Mouse (Mus musculus) lung, postnatal 0 days (tissue): ENCODE measurements around the gene B2m. TPM values are rescaled to one million over a fixed set of nuclear protein-coding genes. Genes with fewer than 3 reads are reported as not detected.

Source experiments
- ATAC-seq: fragments of 200-750 bp; cut with Nextera tagmentation; 2 replicates; pipeline ENCODE4 v1.8.0; 2017; ENCODE audit warnings: moderate library complexity
- DNase-seq: peaks from one replicate; pipeline ENCODE4 v3.0.0-alpha.2; 2016; ENCODE audit warnings: low spot score
- H3K27ac ChIP-seq: fragments of 300-500 bp; sonication (generic); 2 replicates; pipeline ENCODE4 v1.5.1; 2014; ENCODE audit warnings: antibody characterized with exemption, mild to moderate bottlenecking, low read length, mixed read lengths
- H3K27me3 ChIP-seq: fragments of 300-500 bp; sonication (generic); replicated peaks from 2 replicates; pipeline ENCODE4 v1.6.1; 2014; ENCODE audit warnings: low read length, mixed read lengths; ENCODE audit not compliant: insufficient read depth
- H3K36me3 ChIP-seq: fragments of 300-500 bp; sonication (generic); 2 replicates; pipeline ENCODE4 v1.6.1; 2014; ENCODE audit warnings: low read length, mixed read lengths; ENCODE audit not compliant: insufficient read depth
- H3K4me1 ChIP-seq: fragments of 300-500 bp; sonication (generic); 2 replicates; pipeline ENCODE4 v1.6.1; 2014; ENCODE audit warnings: antibody characterized with exemption, low read depth, low read length, mixed read lengths; ENCODE audit not compliant: insufficient read depth
- H3K4me2 ChIP-seq: fragments of 300-500 bp; sonication (generic); replicated peaks from 2 replicates; pipeline ENCODE4 v1.6.1; 2014; ENCODE audit warnings: low read depth, mild to moderate bottlenecking, low read length, moderate library complexity, mixed read lengths
- H3K4me3 ChIP-seq: fragments of 300-500 bp; sonication (generic); 2 replicates; pipeline ENCODE4 v1.5.1; 2014; ENCODE audit warnings: low read depth, low read length
- H3K9ac ChIP-seq: fragments of 300-500 bp; sonication (generic); replicated peaks from 2 replicates; pipeline ENCODE4 v1.6.1; 2014; ENCODE audit warnings: low read depth, mild to moderate bottlenecking
- H3K9me3 ChIP-seq: fragments of 300-500 bp; sonication (generic); 2 replicates; pipeline ENCODE4 v1.6.1; 2016; ENCODE audit warnings: low read length, mixed read lengths
- CTCF ChIP-seq: IDR thresholded peaks from 2 replicates; pipeline ENCODE4 v1.5.1; 2016; ENCODE audit warnings: antibody characterized with exemption, mild to moderate bottlenecking
- EP300 ChIP-seq: IDR thresholded peaks from 2 replicates; pipeline ENCODE4 v1.6.1; 2016; ENCODE audit warnings: antibody characterized with exemption, mild to moderate bottlenecking, control low read depth
- WGBS: fragments of 180-500 bp; shearing (Covaris S2); extraction: QIAGEN DNeasy Blood & Tissue Kit; methylation state at CpG from one replicate; pipeline ENCODE4 v1.1.7; 2014; 5-methylcytosine and 5-hydroxymethylcytosine counted together
- polyA plus RNA-seq: library from polyadenylated mRNA; unstranded; fragments of >200 nt; fragmentation: Nextera tagmentation; extraction: Ambion mirVana; gene quantifications from 2 replicates; pipeline ENCODE4 v1.2.1, GENCODE M21; 2015

Gene B2m
- polyA plus RNA-seq, 1 experiment from 2014 or later, result 745 TPM

- H3K27me3 ChIP-seq, result no peaks in the 10 kb centered on the region
- TF ChIP-seq EP300 (no peak), CTCF (no peak)
- WGBS, result 80% methylated on average over 2 of the region's 2 CpGs
- ATAC-seq (no peak), DNase-seq (no peak)
- no peaks in the 10 kb centered on the region for H3K4me1 ChIP-seq
- H3K4me2 ChIP-seq, result no peak overlapping the region
- H3K4me3 ChIP-seq, result no peak overlapping the region
- no peaks in the 10 kb centered on the region for H3K9me3 ChIP-seq
- H3K27ac ChIP-seq, result no peak overlapping the region
- H3K9ac ChIP-seq, result no peak overlapping the region
- H3K36me3 ChIP-seq, result no peaks in the 10 kb centered on the region
These were observed 14.9 kb upstream of the B2m start for GRCm38 (mm10) chr2:122132618-122133017.

GRCm38 (mm10) chr2:122137839-122138465, 9.5 kb upstream of the B2m start:
- ATAC-seq, result no peak
- Histone ChIP-seq H3K27me3 (no peaks in the 10 kb centered on the region), H3K4me3 (no peak overlapping the region), H3K36me3 (no peaks in the 10 kb centered on the region), H3K4me2 (no peak overlapping the region), H3K9ac (no peak overlapping the region), H3K27ac (no peak overlapping the region), H3K9me3 (no peaks in the 10 kb centered on the region), H3K4me1 (no peaks in the 10 kb centered on the region)
- 40% methylated on average over 5 of the region's 5 CpGs for WGBS
- DNase-seq, result no peak
- TF ChIP-seq EP300 (no peak), CTCF (no peak)

DNA sequence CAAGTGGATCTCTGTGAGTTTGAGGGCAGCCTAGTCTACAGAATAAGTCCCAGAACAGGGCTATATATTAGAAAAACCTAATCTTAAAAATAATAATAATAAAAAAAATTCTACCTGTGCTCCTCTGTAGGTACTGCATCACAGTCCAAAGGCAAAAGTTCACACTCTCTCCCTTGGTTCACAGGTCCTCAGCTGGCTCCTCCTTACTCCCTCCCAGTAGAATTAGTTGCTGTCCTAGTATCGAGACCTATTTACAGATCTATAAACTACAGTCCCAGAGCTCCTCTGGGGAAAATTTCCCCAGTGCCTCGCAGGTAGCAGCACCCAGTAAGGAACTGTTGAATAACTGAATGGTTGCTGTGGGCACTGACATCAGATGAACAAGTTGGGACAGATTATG, 6.7 kb upstream of the B2m start:
- Histone ChIP-seq H3K4me2 (no peak overlapping the region), H3K27me3 (no peaks in the 10 kb centered on the region), H3K9me3 (no peaks in the 10 kb centered on the region), H3K27ac (no peak overlapping the region), H3K9ac (no peak overlapping the region), H3K36me3 (no peaks in the 10 kb centered on the region), H3K4me3 (no peak overlapping the region), H3K4me1 (no peaks in the 10 kb centered on the region)
- no peak for ATAC-seq
- no peak for DNase-seq
- no peak for TF ChIP-seq EP300
- TF ChIP-seq CTCF, result no peak
- WGBS, result 70% methylated on average over 2 of the region's 2 CpGs

GRCm38 (mm10) chr2:122141332-122141967, 6.0 kb upstream of the B2m start:
- no peak for DNase-seq
- H3K4me1 ChIP-seq, result no peaks in the 10 kb centered on the region
- no peak overlapping the region for H3K27ac ChIP-seq
- TF ChIP-seq CTCF (peak; percentile 53), EP300 (no peak)
- H3K4me2 ChIP-seq, result no peak overlapping the region
- H3K9me3 ChIP-seq, result no peaks in the 10 kb centered on the region
- no peak overlapping the region for H3K9ac ChIP-seq
- H3K36me3 ChIP-seq, result no peaks in the 10 kb centered on the region
- H3K4me3 ChIP-seq, result no peak overlapping the region
- H3K27me3 ChIP-seq, result no peaks in the 10 kb centered on the region
- 66% methylated on average over 5 of the region's 5 CpGs for WGBS
- no peak for ATAC-seq

DNA sequence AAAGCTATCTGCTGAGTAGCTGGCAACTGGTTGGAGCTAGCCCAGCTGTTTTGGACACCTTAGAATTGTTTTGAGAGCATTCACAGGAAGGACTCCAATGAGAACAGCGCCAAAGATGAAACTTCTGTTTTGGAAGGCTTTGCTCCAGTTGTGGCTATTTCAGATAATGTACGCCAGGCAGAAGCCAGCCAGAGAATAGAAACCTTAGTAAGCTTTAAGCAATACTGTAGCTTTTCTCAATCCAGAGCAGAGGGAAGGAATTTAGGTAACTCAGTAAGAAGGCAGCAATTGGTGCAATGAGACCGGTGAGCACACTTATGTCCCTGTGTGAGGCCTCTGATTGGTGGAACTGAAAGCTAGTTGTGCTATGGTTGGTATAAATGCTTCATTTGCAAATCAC, 4.4 kb upstream of the B2m start:
- no peak overlapping the region for H3K27ac ChIP-seq
- no peaks in the 10 kb centered on the region for H3K27me3 ChIP-seq
- H3K4me3 ChIP-seq, result no peak overlapping the region
- TF ChIP-seq EP300, result no peak
- no peak for TF ChIP-seq CTCF
- ATAC-seq (no peak), DNase-seq (no peak)
- H3K36me3 ChIP-seq, result no peaks in the 10 kb centered on the region
- no peaks in the 10 kb centered on the region for H3K9me3 ChIP-seq
- H3K4me2 ChIP-seq, result no peak overlapping the region
- no peaks in the 10 kb centered on the region for H3K4me1 ChIP-seq
- no peak overlapping the region for H3K9ac ChIP-seq
- 79% methylated on average over 3 of the region's 3 CpGs for WGBS

- ATAC-seq, result no peak
- H3K36me3 ChIP-seq, result no peaks in the 10 kb centered on the region; the same call in 1 of the 2 replicates
- TF ChIP-seq CTCF (no peak), EP300 (no peak)
These were observed 1.7 kb upstream of the B2m start for GRCm38 (mm10) chr2:122145756-122146155.

More at GRCm38 (mm10) chr2:122145756-122146155, 1.7 kb upstream of the B2m start:
- Histone ChIP-seq H3K4me2 (no peak overlapping the region), H3K27ac (no peak overlapping the region), H3K9me3 (no peaks in the 10 kb centered on the region), H3K27me3 (no peaks in the 10 kb centered on the region), H3K4me1 (no peaks in the 10 kb centered on the region; the same call in 1 of the 2 replicates), H3K4me3 (no peak overlapping the region), H3K9ac (no peak overlapping the region)
- WGBS, result 55% methylated on average over 4 of the region's 4 CpGs
- DNase-seq, result no peak
